Mouse (Mus musculus): ENCODE results near the gene Fam198a. TPM values are rescaled to one million over a fixed set of nuclear protein-coding genes. Genes with fewer than 3 reads are reported as not detected.

The Fam198a gene
- not detected in 2 replicates for polyA plus RNA-seq (2012; ENCODE audit: insufficient read depth, insufficient read length, low replicate concordance, missing spikeins)

DNA sequence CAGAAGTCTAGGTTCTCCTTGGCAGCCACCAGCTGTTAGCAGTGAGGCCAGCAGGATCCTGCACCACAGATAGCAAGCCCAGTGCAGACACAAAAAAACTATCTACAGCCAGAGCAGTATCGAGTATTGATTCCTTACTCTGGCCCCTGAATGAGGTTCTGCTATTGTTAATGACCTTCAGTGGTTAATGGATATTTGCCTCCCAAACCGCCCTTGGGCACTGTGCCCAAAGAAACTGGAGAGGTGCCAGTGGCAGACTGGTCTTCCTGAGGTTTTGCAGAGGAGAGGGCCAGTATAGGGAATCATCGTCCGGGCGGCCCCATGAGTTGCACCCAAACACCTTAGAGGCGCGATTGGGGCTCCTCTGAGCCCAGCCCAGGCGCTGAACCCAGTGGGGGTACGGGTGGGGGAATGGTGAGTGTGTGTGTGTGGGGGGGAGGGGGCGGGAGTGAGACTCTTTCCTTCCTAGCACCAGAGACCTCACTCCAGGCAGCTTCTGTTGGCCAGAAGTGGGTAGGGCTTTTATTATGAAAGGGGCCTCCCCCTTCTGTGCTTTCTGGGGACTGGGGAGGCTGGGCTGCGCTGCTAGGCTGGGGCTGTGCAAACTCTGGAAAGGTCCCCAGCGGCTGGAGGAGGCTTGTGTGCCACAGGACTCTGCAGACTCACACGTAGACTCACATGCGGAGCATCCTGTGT is at the start of gene Fam198a:
TSS of gene Fam198a (plus strand) at position 571 of the 696 bp plus-strand sequence.
- Histone ChIP-seq H3K4me1 (ENCODE audit: control insufficient read depth, insufficient read depth, low read length) (peaks cover 6% of the 10 kb centered on the region), H3K27ac (ENCODE audit: insufficient read depth, low read depth, low read length) (peak within 1 kb of the TSS; percentile 52), H3K4me3 (ENCODE audit: insufficient read depth, low read depth, low read length) (peak within 1 kb of the TSS; percentile 28)
- TF ChIP-seq POLR2A (IDR thresholded peaks at IDR 0.05; ENCODE audit: insufficient read depth, low read depth, low read length), result no peak
- no peak for TF ChIP-seq CTCF (IDR thresholded peaks at IDR 0.05; ENCODE audit: insufficient read depth, low read depth, low read length)
- WGBS, result 23% methylated on average over 14 of the region's 14 CpGs

DNA sequence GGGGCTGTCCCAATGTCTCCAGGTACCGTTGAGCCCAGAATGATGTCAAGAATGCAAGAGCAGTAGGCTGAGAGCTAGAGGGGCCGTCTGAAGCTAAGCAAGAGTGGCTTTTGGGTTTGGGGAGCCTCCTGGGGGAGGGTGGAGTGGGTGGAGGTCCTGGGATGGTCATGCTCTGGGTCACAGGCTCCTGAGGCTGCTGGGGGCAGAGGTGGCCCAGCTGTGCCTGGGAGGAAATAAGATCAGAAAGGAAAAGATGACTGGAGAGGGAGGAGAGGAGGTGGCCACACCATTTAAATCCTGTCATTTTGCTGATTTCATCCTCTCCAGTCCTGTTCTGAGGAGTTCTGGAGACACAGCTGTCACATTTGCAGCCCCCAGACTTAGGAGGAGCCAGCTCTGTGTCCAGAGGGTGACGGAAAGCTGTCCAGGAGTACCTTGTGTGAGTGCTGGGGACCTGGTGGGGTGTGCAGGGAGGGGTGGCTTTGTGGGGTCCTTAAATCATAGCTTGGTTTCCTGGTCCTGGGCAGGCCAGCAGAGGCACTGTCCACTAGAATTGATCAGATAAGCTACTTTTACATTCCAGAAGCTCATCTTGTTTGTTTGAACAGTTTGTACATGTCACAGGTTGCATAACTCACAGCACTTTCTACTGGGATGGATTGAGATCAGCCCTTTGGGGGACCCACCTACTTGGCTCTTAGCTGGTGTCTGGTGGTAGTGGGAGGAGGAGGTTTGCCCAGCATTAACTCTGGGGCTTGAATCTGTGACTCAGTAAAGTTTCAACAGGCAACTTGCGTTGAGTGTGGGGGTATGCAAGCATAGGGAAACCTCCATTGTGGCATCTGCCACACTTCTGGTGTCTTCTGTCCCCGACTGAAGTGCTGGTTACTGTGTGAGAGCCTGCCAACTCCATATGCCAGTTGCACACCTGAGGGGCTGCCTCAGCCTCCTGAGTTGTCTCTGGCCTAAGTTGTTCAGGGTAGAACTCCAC is 48.8 kb upstream of the Fam198a start:
- H3K4me3 ChIP-seq (ENCODE audit: insufficient read depth, low read depth, low read length), result no peak overlapping the region
- WGBS, result 79% methylated on average over 5 of the region's 5 CpGs
- no peak for TF ChIP-seq CTCF (IDR thresholded peaks at IDR 0.05; ENCODE audit: insufficient read depth, low read depth, low read length)
- no peak for TF ChIP-seq POLR2A (IDR thresholded peaks at IDR 0.05; ENCODE audit: insufficient read depth, low read depth, low read length)

DNA sequence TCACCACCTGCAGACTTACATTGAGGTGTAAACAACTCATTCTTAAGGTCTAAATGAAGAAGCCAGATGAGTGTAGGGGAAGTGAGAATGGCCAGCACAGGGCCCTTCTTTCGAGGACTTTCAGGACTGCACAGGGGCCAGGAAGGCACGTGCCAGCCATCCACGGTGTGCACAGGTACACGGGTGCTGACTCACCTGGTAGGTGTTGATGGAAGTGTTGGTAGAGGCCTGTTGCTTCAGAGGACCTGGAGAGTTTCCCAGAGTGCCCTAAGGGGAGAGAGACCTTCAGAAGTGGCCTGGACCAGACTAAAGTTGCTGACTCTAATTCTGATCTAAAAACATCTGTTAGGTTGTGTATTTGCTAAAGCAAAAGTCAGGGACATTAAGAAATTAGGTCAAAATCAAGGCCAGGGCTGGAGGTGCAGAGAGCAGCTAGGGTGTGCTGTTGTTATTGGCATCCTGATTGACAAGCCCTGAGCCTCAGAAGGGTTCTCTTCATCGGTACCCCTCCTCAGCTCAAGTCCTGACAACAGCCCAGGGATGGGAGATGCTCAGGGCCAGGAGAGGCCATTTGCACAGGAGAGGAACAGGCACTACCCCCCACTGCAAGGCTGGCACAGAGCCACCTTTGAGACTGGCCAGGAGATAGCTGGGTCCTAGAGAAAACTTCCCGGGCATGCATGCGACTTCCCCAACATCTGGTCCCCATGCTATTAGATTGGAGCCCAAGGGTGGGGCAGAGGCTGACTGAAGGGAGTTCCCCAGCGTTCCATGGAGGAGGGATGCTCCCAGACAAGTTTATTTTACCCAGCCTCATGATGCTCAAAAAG is 47.1 kb upstream of the Fam198a start:
- TF ChIP-seq POLR2A (IDR thresholded peaks at IDR 0.05; ENCODE audit: insufficient read depth, low read depth, low read length), result no peak
- no peak for TF ChIP-seq CTCF (IDR thresholded peaks at IDR 0.05; ENCODE audit: insufficient read depth, low read depth, low read length)
- Histone ChIP-seq H3K27ac (ENCODE audit: insufficient read depth, low read depth, low read length) (no peak overlapping the region), H3K4me3 (ENCODE audit: insufficient read depth, low read depth, low read length) (no peak overlapping the region), H3K4me1 (ENCODE audit: control insufficient read depth, insufficient read depth, low read length) (peaks cover 11% of the 10 kb centered on the region; the same call in 1 of the 2 replicates)
- 76% methylated on average over 8 of the region's 8 CpGs for WGBS

More for the DNA sequence above, 48.8 kb upstream of the Fam198a start:
- H3K27ac ChIP-seq (ENCODE audit: insufficient read depth, low read depth, low read length), result no peak overlapping the region
- peaks cover 11% of the 10 kb centered on the region; the same call in 1 of the 2 replicates for H3K4me1 ChIP-seq (ENCODE audit: control insufficient read depth, insufficient read depth, low read length)

DNA sequence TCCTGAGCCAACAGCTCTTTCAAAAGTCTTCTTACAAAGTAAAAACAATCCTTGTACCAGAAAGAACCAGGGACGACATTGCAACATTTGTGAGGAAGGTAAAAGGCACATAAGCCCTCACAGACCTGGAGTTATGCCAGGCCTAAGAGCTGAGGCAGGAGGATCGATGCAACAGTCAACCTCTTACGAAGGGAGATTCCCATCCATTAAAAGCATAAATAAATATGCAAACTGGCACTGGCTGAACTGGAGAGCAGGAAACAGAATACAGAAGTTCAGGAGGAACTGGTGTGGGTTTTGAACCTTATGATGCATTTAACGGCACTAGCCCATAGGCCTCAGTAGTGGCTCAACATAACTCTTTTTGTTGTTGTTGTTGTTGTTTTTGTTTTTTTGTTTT is 46.5 kb upstream of the Fam198a start:
- Histone ChIP-seq H3K4me3 (ENCODE audit: insufficient read depth, low read depth, low read length) (no peak overlapping the region), H3K4me1 (ENCODE audit: control insufficient read depth, insufficient read depth, low read length) (peaks cover 11% of the 10 kb centered on the region; the same call in 1 of the 2 replicates), H3K27ac (ENCODE audit: insufficient read depth, low read depth, low read length) (no peak overlapping the region)
- 85% methylated on average over 4 of the region's 4 CpGs for WGBS
- TF ChIP-seq POLR2A (IDR thresholded peaks at IDR 0.05; ENCODE audit: insufficient read depth, low read depth, low read length) (no peak), CTCF (IDR thresholded peaks at IDR 0.05; ENCODE audit: insufficient read depth, low read depth, low read length) (no peak)

DNA sequence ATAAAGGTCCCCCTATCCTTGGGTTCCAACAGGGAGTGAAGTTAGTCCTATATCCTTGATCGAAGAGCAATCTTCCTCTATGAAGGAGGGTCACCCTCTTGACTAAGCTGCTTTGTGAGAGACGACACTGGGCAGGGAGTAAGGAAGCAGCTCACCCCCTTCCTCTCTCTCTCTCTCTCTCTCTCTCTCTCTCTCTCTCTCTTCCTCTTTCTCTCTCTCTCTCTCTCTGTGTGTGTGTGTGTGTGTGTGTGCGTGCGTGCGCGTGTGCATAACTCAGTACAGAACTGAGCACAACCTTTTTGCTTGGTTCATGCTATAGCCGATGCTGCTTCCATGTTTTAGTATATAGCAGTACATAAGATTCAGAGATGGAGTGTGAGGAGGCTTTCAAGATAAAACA is 45.8 kb upstream of the Fam198a start:
- Histone ChIP-seq H3K4me3 (ENCODE audit: insufficient read depth, low read depth, low read length) (no peak overlapping the region), H3K4me1 (ENCODE audit: control insufficient read depth, insufficient read depth, low read length) (peaks cover 11% of the 10 kb centered on the region; the same call in 1 of the 2 replicates), H3K27ac (ENCODE audit: insufficient read depth, low read depth, low read length) (no peak overlapping the region)
- WGBS, result 93% methylated on average over 7 of the region's 7 CpGs
- TF ChIP-seq CTCF (IDR thresholded peaks at IDR 0.05; ENCODE audit: insufficient read depth, low read depth, low read length) (no peak), POLR2A (IDR thresholded peaks at IDR 0.05; ENCODE audit: insufficient read depth, low read depth, low read length) (no peak)

DNA sequence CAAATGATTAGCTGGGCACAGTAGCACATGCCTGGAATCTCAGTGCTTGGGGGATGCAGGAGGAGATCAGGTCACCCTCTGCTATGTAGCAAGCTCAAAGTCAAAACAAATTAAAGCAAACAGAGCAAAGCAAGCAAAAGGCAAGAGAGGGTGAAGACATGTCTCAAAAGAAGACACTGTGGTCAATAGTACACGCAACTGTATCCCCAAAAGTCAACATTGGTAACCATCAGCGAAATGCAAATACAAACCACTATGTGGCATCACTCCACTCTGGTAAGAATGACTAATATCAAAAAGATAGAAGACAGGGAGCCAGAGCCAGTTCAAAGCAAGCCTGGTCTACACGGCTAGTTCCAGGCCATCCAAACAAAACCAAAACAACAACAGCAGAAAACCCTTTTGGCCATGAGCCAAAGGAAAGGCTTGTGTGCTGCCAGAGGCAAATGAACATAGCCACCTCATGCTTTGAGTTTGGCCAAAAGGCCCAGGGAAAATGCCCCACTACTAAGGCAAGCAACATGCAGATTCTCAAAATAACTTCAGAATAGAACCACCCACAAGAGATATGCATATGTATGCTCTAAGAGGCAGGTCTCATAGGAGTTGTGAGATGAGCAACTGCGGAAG is 45.1 kb upstream of the Fam198a start:
- no peak for TF ChIP-seq CTCF (IDR thresholded peaks at IDR 0.05; ENCODE audit: insufficient read depth, low read depth, low read length)
- TF ChIP-seq POLR2A (IDR thresholded peaks at IDR 0.05; ENCODE audit: insufficient read depth, low read depth, low read length), result no peak
- WGBS, result 82% methylated on average over 4 of the region's 4 CpGs
- Histone ChIP-seq H3K4me1 (ENCODE audit: control insufficient read depth, insufficient read depth, low read length) (peaks cover 11% of the 10 kb centered on the region; the same call in 1 of the 2 replicates), H3K27ac (ENCODE audit: insufficient read depth, low read depth, low read length) (no peak overlapping the region), H3K4me3 (ENCODE audit: insufficient read depth, low read depth, low read length) (no peak overlapping the region)

DNA sequence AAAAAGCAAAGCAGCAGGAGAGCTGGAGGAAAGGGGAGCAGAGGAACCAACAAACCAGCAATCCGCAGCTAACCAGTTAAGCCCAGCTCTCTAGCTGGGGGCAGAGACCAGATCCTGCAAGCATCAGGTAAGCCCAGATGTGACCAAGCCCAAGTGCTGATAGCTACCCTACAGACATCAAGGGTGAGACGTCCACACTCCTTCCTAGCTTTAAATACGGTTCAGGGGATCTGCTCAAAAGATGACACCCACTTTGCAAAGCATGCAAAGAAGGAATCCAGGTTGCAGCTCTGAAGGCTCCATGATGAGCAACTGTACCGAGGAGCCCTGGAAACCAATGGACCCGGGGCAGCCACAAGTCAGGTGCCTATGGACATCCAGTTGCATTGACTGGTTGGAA is 44.3 kb upstream of the Fam198a start:
- 87% methylated on average over 5 of the region's 5 CpGs for WGBS
- no peak for TF ChIP-seq POLR2A (IDR thresholded peaks at IDR 0.05; ENCODE audit: insufficient read depth, low read depth, low read length)
- TF ChIP-seq CTCF (IDR thresholded peaks at IDR 0.05; ENCODE audit: insufficient read depth, low read depth, low read length), result no peak
- peaks cover 6% of the 10 kb centered on the region; the same call in 1 of the 2 replicates for H3K4me1 ChIP-seq (ENCODE audit: control insufficient read depth, insufficient read depth, low read length)
- no peak overlapping the region for H3K4me3 ChIP-seq (ENCODE audit: insufficient read depth, low read depth, low read length)
- no peak overlapping the region for H3K27ac ChIP-seq (ENCODE audit: insufficient read depth, low read depth, low read length)

All from olfactory bulb, adult 2 months (tissue).